Mouse (Mus musculus): ENCODE data around the gene Hnrnpll.

DNA sequence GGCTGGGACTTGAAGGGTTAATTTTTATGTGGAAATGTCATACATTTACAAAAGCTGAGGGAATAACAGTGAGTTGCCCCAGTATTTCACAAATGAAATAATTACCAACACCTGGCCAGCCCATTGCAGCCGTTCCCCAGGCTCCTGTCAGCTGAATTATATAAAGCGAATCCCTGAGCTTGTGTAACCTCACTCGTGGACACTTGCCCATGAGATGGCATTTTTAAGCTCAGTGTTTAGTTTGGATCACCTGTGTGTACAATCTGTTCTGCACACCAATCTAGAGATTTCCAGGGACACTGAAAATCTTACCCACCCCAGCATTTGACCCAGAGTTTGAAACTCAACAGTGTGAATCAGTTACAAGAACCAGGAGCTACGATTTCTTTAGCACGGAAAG is 40.0 kb downstream of the Hnrnpll start:
- TF ChIP-seq CTCF (IDR thresholded peaks at IDR 0.05; ENCODE audit: extremely low read depth, insufficient read depth, low read length): no peak
- TF ChIP-seq POLR2A (IDR thresholded peaks at IDR 0.05; ENCODE audit: extremely low read depth, insufficient read depth, low read length): no peak

All from cortical plate, adult 2 months (tissue).